Mouse (Mus musculus): Measurements from ENCODE around the gene Rnf144b. TPM values are rescaled to one million over a fixed set of nuclear protein-coding genes. Genes with fewer than 3 reads are reported as not detected.

Gene Rnf144b
- polyA plus RNA-seq, 1 experiment from 2014 or later, result 3.1 TPM

DNA sequence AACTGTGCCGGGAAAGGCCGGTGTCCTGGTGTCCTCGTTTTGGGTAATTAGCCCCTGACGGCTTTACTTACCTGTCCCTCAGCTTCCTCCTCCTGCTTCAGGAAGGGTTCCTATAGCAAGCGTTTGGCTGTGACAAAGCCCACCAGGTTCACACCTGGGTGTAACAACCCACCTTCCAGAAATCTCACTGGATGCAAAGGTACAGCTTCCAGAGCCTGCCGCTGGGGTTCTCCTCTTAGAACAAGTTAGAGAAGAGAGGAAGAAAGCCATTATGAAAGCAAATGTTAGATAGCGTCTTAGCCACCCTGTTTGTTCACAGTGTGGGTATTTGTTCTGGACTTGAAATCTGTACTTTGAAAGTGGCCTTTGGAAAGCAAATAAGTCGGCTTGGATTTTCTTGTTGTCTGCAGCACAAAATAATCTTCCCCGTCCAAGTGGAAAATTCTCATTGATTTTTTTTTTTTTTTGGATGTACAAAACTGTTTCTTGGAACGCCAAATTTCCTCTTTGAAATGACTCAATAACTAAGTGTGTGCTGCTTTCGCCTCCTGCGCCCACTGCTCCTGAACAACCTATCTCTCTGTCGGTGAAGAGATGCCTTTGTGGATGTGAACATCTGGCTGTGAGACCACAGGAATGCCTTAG lies 124.8 kb downstream of the Rnf144b start:
- no peak overlapping the region for H3K4me2 ChIP-seq (ENCODE audit: low read depth, low read length)
- H3K4me3 ChIP-seq (replicated peaks; ENCODE audit: low read length), result no peak overlapping the region
- ATAC-seq (ENCODE audit: insufficient read depth, low FRiP score), result no peak
- 48% methylated on average over 13 of the region's 13 CpGs for WGBS
- no peaks in the 10 kb centered on the region for H3K9me3 ChIP-seq (replicated peaks; ENCODE audit: control insufficient read depth, low read length)
- H3K9ac ChIP-seq (ENCODE audit: low read length), result no peak overlapping the region
- H3K36me3 ChIP-seq (ENCODE audit: control insufficient read depth, insufficient read depth, low read length), result no peaks in the 10 kb centered on the region
- no peak overlapping the region for H3K27ac ChIP-seq (ENCODE audit: low read length)
- no peaks in the 10 kb centered on the region for H3K27me3 ChIP-seq (ENCODE audit: control insufficient read depth, insufficient read depth, low read length)
- no peaks in the 10 kb centered on the region; the same call in 1 of the 2 replicates for H3K4me1 ChIP-seq (ENCODE audit: control insufficient read depth, insufficient read depth, low read length)

DNA sequence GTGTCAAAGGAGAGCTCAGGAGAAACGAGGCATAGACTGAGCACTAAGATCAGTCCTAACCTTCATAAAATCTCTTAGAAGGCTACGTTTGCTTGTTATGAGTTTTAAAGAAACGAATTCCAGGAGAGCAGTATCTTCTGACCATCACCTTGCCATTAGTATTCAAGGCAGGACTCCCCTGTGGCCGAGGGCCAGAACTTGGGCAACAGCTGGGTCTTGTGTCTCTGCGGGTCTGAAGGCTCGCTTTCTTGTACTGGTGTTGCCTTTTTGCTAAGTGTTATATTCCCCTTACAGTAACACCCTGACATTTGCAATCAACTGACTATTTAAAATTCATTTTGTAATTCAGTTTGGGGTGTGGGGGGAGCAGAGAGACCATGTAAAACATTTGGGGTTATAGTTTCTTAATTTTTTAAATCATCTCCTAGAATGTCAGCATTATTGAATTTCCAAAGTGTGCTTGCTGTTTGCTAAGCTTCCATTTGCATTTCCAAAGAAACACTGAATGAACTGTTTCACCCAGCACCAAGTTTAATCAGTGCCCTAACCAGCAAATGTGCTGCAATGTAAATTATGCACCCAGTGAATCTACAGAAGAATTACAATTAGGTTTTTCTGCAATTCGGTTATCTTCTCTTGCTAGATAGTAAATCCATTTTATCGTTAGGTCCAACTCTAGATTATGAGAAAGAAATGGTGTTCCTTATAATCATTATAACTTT lies 126.0 kb downstream of the Rnf144b start:
- Histone ChIP-seq H3K4me2 (ENCODE audit: low read depth, low read length) (no peak overlapping the region), H3K9ac (ENCODE audit: low read length) (no peak overlapping the region), H3K4me3 (replicated peaks; ENCODE audit: low read length) (no peak overlapping the region), H3K9me3 (replicated peaks; ENCODE audit: control insufficient read depth, low read length) (no peaks in the 10 kb centered on the region), H3K27ac (ENCODE audit: low read length) (no peak overlapping the region), H3K4me1 (ENCODE audit: control insufficient read depth, insufficient read depth, low read length) (no peaks in the 10 kb centered on the region; the same call in 1 of the 2 replicates), H3K36me3 (ENCODE audit: control insufficient read depth, insufficient read depth, low read length) (no peaks in the 10 kb centered on the region), H3K27me3 (ENCODE audit: control insufficient read depth, insufficient read depth, low read length) (no peaks in the 10 kb centered on the region)
- WGBS, result 74% methylated on average over 8 of the region's 8 CpGs
- ATAC-seq (ENCODE audit: insufficient read depth, low FRiP score), result no peak

DNA sequence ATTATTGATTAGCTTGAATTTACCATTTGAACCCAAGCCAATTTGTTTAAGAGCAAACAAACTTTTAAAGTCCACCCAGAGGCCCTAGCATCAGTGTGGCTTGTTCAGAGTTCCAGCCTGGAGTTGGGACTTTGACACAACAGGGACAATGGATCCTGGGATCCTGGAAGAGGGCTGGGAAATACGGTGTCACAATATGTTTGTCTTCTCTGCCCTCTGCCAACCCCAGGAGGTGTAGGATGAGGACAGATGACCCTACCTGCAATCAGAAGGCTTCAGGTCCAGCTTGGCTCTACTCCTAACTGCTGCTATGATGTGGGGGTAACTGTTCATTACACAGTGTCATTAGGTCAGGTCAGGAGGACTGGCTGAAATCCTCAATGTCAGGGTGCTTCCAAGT lies 128.2 kb downstream of the Rnf144b start:
- no peak overlapping the region for H3K9ac ChIP-seq (ENCODE audit: low read length)
- H3K4me3 ChIP-seq (replicated peaks; ENCODE audit: low read length), result no peak overlapping the region
- no peaks in the 10 kb centered on the region for H3K27me3 ChIP-seq (ENCODE audit: control insufficient read depth, insufficient read depth, low read length)
- H3K9me3 ChIP-seq (replicated peaks; ENCODE audit: control insufficient read depth, low read length), result no peaks in the 10 kb centered on the region
- H3K36me3 ChIP-seq (ENCODE audit: control insufficient read depth, insufficient read depth, low read length), result no peaks in the 10 kb centered on the region
- no peak overlapping the region for H3K4me2 ChIP-seq (ENCODE audit: low read depth, low read length)
- no peak overlapping the region for H3K27ac ChIP-seq (ENCODE audit: low read length)
- WGBS, result 84% methylated on average over 1 of the region's 1 CpGs
- ATAC-seq (ENCODE audit: insufficient read depth, low FRiP score), result no peak
- no peaks in the 10 kb centered on the region for H3K4me1 ChIP-seq (ENCODE audit: control insufficient read depth, insufficient read depth, low read length)

DNA sequence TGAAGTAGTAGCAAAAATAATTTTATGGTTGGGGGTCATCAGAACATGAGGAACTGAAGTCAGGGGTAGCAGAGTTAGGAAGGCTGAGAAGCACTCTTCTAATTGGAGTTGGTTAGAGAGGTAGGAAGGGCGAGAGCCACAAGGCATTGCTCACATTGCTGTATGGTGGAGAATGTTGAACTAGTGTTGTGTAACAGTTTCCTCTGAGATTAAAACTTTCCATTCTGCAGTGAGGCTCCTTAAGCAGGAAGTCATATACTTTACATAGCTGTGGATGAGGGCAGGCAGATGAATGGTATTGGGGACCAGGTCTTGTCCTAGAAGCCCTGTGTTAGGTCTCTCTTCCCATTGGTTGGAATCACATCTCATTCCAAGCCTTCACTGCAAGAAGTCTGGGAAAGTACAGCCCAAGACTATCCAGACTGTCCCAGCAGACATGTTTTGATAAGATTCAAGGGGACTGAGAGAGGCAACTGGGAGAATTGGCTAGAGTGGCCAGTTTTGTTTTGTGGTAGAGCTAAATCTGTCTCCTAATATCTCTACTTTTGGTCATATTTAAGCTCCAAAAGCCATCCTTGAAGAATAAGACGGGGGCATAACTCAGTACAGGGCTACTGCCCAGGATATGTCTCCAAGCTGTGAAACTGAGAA lies 128.8 kb downstream of the Rnf144b start:
- H3K9me3 ChIP-seq (replicated peaks; ENCODE audit: control insufficient read depth, low read length), result no peaks in the 10 kb centered on the region
- no peaks in the 10 kb centered on the region for H3K27me3 ChIP-seq (ENCODE audit: control insufficient read depth, insufficient read depth, low read length)
- WGBS, result 87% methylated on average over 2 of the region's 2 CpGs
- H3K4me1 ChIP-seq (ENCODE audit: control insufficient read depth, insufficient read depth, low read length), result no peaks in the 10 kb centered on the region
- H3K9ac ChIP-seq (ENCODE audit: low read length), result no peak overlapping the region
- no peak overlapping the region for H3K4me3 ChIP-seq (replicated peaks; ENCODE audit: low read length)
- H3K36me3 ChIP-seq (ENCODE audit: control insufficient read depth, insufficient read depth, low read length), result no peaks in the 10 kb centered on the region
- no peak for ATAC-seq (ENCODE audit: insufficient read depth, low FRiP score)
- no peak overlapping the region for H3K4me2 ChIP-seq (ENCODE audit: low read depth, low read length)
- H3K27ac ChIP-seq (ENCODE audit: low read length), result no peak overlapping the region

DNA sequence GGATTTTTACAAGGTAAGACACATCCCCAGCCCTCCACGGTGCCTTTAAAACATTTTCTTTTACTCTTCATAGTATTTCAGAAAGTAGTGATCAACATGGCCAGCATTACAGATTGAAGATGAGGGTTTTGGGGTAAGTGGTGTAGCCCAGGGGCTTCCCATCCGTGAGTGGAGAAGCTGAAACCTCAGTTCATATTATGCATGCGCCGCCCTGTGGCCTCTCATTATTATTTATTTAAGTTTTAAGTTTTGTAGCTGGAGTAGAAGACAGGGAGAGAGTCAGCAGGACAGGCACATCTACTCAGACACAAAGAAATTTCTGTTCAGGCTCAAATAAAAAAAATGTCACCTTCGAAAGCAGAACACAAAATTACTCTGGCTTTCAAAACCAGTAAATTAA lies 131.3 kb downstream of the Rnf144b start:
- no peak for ATAC-seq (ENCODE audit: insufficient read depth, low FRiP score)
- H3K9me3 ChIP-seq (replicated peaks; ENCODE audit: control insufficient read depth, low read length), result no peaks in the 10 kb centered on the region
- no peaks in the 10 kb centered on the region for H3K36me3 ChIP-seq (ENCODE audit: control insufficient read depth, insufficient read depth, low read length)
- H3K27ac ChIP-seq (ENCODE audit: low read length), result no peak overlapping the region
- no peaks in the 10 kb centered on the region for H3K27me3 ChIP-seq (ENCODE audit: control insufficient read depth, insufficient read depth, low read length)
- H3K4me1 ChIP-seq (ENCODE audit: control insufficient read depth, insufficient read depth, low read length), result no peaks in the 10 kb centered on the region
- no peak overlapping the region for H3K4me3 ChIP-seq (replicated peaks; ENCODE audit: low read length)
- H3K4me2 ChIP-seq (ENCODE audit: low read depth, low read length), result no peak overlapping the region
- H3K9ac ChIP-seq (ENCODE audit: low read length), result no peak overlapping the region
- 65% methylated on average over 5 of the region's 5 CpGs for WGBS

DNA sequence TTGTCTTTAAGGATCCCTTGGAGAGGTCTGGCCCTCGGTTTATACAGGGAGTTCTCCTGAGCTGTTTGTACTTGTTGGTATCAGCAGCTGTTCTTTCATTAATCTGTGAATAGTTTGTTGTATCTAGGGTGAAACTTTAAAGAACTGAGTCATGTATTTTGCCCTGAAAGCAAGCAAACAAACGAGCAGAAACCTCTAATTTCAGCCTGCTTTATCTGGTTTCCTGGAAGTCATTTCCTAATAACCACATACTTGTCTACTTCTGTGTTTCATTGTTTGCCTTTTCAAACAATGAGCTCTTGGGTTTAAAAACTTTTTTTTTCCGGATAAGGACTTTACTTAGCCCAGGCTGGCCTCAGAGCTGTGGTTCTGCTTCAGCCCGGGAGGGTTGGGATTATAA lies 136.8 kb downstream of the Rnf144b start:
- no peak for ATAC-seq (ENCODE audit: insufficient read depth, low FRiP score)
- Histone ChIP-seq H3K9me3 (replicated peaks; ENCODE audit: control insufficient read depth, low read length) (no peaks in the 10 kb centered on the region), H3K9ac (ENCODE audit: low read length) (no peak overlapping the region), H3K4me2 (ENCODE audit: low read depth, low read length) (no peak overlapping the region), H3K4me1 (ENCODE audit: control insufficient read depth, insufficient read depth, low read length) (no peaks in the 10 kb centered on the region), H3K36me3 (ENCODE audit: control insufficient read depth, insufficient read depth, low read length) (no peaks in the 10 kb centered on the region), H3K4me3 (replicated peaks; ENCODE audit: low read length) (no peak overlapping the region), H3K27me3 (ENCODE audit: control insufficient read depth, insufficient read depth, low read length) (no peaks in the 10 kb centered on the region), H3K27ac (ENCODE audit: low read length) (no peak overlapping the region)
- 41% methylated on average over 4 of the region's 4 CpGs for WGBS

DNA sequence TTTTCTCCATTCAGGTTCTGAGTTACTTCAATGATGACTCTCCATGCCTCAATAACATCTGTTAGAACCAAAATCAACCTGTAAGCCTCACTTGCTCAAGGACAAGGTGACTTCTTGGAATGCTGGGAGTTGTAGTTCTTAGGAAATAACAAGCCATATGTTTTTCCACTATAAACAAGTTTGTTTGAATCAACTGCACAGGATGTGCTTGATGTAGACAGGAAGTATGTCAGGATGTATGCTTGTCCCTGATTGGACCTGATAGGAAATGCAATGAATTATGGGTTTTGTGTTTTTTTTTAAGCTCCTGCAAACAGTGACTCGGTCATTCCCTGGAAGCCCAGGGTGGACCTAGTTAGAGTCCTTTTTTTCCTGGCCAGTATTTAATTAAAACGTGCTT lies 139.5 kb downstream of the Rnf144b start:
- ATAC-seq (ENCODE audit: insufficient read depth, low FRiP score), result no peak
- Histone ChIP-seq H3K9me3 (replicated peaks; ENCODE audit: control insufficient read depth, low read length) (no peaks in the 10 kb centered on the region), H3K9ac (ENCODE audit: low read length) (no peak overlapping the region), H3K4me1 (ENCODE audit: control insufficient read depth, insufficient read depth, low read length) (no peaks in the 10 kb centered on the region), H3K4me2 (ENCODE audit: low read depth, low read length) (no peak overlapping the region), H3K4me3 (replicated peaks; ENCODE audit: low read length) (no peak overlapping the region), H3K36me3 (ENCODE audit: control insufficient read depth, insufficient read depth, low read length) (no peaks in the 10 kb centered on the region), H3K27ac (ENCODE audit: low read length) (no peak overlapping the region), H3K27me3 (ENCODE audit: control insufficient read depth, insufficient read depth, low read length) (no peaks in the 10 kb centered on the region)
- WGBS, result 61% methylated on average over 2 of the region's 2 CpGs

DNA sequence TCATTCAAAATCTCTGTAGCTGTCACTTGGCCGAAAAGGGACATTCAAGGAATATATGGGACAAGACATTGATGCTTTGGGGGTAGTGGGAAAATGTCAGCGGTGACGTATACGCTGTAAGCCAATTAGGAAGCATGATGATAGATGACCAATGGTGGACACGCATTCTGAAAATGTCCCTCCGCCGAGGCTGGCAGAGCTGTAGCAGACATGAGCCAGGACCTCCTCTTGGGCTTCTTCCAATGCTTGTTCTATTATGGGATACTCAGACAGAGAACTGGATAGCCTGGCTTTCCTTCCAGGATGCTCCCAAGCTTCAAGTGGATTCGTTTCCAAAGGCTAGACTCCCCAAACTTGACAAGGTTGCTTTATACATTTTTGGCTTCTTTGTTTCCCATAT lies 141.9 kb downstream of the Rnf144b start:
- no peaks in the 10 kb centered on the region for H3K9me3 ChIP-seq (replicated peaks; ENCODE audit: control insufficient read depth, low read length)
- no peaks in the 10 kb centered on the region for H3K27me3 ChIP-seq (ENCODE audit: control insufficient read depth, insufficient read depth, low read length)
- no peak overlapping the region for H3K4me2 ChIP-seq (ENCODE audit: low read depth, low read length)
- no peak overlapping the region for H3K4me3 ChIP-seq (replicated peaks; ENCODE audit: low read length)
- no peak overlapping the region for H3K27ac ChIP-seq (ENCODE audit: low read length)
- ATAC-seq (ENCODE audit: insufficient read depth, low FRiP score), result no peak
- H3K36me3 ChIP-seq (ENCODE audit: control insufficient read depth, insufficient read depth, low read length), result no peaks in the 10 kb centered on the region
- no peaks in the 10 kb centered on the region for H3K4me1 ChIP-seq (ENCODE audit: control insufficient read depth, insufficient read depth, low read length)
- H3K9ac ChIP-seq (ENCODE audit: low read length), result no peak overlapping the region
- WGBS, result 74% methylated on average over 8 of the region's 8 CpGs

DNA sequence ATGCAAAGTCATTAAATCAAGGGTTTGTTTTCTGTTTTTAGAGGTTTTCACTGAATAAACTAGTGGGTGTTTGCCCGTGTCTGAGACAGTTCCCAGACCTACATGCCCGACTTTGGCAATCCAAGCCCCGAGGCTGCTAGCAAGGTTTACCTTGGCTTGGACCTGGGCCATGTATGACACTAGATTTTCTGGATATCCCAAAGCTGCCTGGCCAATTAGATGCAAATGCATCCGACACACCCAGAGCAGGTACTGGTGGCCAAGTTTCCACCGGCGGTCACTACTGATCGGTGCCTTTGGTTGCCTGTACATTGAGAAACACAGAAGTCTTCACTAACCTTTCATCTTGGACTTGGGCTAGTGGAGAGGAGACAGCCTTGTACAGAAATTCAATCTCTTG lies 144.0 kb downstream of the Rnf144b start:
- H3K9ac ChIP-seq (ENCODE audit: low read length), result no peak overlapping the region
- H3K4me1 ChIP-seq (ENCODE audit: control insufficient read depth, insufficient read depth, low read length), result no peaks in the 10 kb centered on the region
- no peak overlapping the region for H3K4me2 ChIP-seq (ENCODE audit: low read depth, low read length)
- no peak overlapping the region for H3K27ac ChIP-seq (ENCODE audit: low read length)
- no peaks in the 10 kb centered on the region for H3K9me3 ChIP-seq (replicated peaks; ENCODE audit: control insufficient read depth, low read length)
- no peaks in the 10 kb centered on the region for H3K27me3 ChIP-seq (ENCODE audit: control insufficient read depth, insufficient read depth, low read length)
- no peak overlapping the region for H3K4me3 ChIP-seq (replicated peaks; ENCODE audit: low read length)
- H3K36me3 ChIP-seq (ENCODE audit: control insufficient read depth, insufficient read depth, low read length), result no peaks in the 10 kb centered on the region
- 85% methylated on average over 7 of the region's 7 CpGs for WGBS
- ATAC-seq (ENCODE audit: insufficient read depth, low FRiP score), result no peak
